Mouse (Mus musculus) C2C12 (cell line): Measurements from ENCODE around the gene Galt. TPM values are rescaled to one million over a fixed set of nuclear protein-coding genes. Genes with fewer than 3 reads are reported as not detected.

Experiments used
- polyA plus RNA-seq: library from polyadenylated mRNA; unstranded; fragments of >200 nt; fragmentation: generic; extraction: Trizol; gene quantifications from one replicate; pipeline ENCODE4 v1.2.1, GENCODE M21; 2012; ENCODE audit warnings: missing spikeins

The Galt gene
- polyA plus RNA-seq, 1 experiment: 3.1 TPM

Other genes with a start within 250 kb of the Galt start
- gene 1110017D15Rik, start 237.9 kb upstream of the Galt start, polyA plus RNA-seq: 0.14 TPM
- 1.7 TPM for gene Fam219a, start 185.7 kb upstream of the Galt start, polyA plus RNA-seq
- gene Dnaic1, start 185.5 kb upstream of the Galt start, polyA plus RNA-seq: not detected
- gene Enho, start 114.9 kb upstream of the Galt start, polyA plus RNA-seq: 1.2 TPM
- 0.05 TPM for gene Cntfr, start 58.1 kb upstream of the Galt start, polyA plus RNA-seq
- gene Il11ra1, start 55.2 kb upstream of the Galt start, polyA plus RNA-seq: 2.4 TPM
- gene Rpp25l, start 41.7 kb upstream of the Galt start, polyA plus RNA-seq: 60.3 TPM
- 106 TPM for gene Dctn3, start 32.1 kb upstream of the Galt start, polyA plus RNA-seq
- gene Arid3c, start 24.1 kb upstream of the Galt start, polyA plus RNA-seq: not detected
- 113 TPM for gene Sigmar1, start 929 bp downstream of the Galt start, polyA plus RNA-seq
- gene Ccl27a, start 19.0 kb downstream of the Galt start, polyA plus RNA-seq: not detected
- not detected for gene Gm21541, start 148.4 kb downstream of the Galt start, polyA plus RNA-seq
- gene Gm20878, start 186.3 kb downstream of the Galt start, polyA plus RNA-seq: not detected
- gene Fam205a4, start 210.8 kb downstream of the Galt start, polyA plus RNA-seq: not detected